Mouse (Mus musculus) forebrain, embryonic 14.5 days (tissue): Measurements from ENCODE around the gene Erc2. TPM values are rescaled to one million over a fixed set of nuclear protein-coding genes. Genes with fewer than 3 reads are reported as not detected.
A peak's percentile ranks its signal among the peaks of the same experiment; 100 is the strongest.

Experiments
- ATAC-seq: fragments of 200-750 bp; cut with Nextera tagmentation; 2 replicates; pipeline ENCODE4 v1.8.0; 2017; ENCODE audit warnings: mild to moderate bottlenecking, moderate library complexity
- DNase-seq: peaks from one replicate; pipeline ENCODE4 v3.0.0-alpha.2; 2015; ENCODE audit warnings: low spot score
- H3K27ac ChIP-seq: fragments of 300-500 bp; sonication (generic); 2 replicates; pipeline ENCODE4 v1.5.1; 2014; ENCODE audit warnings: low read depth, mild to moderate bottlenecking, control low read depth, low read length, moderate library complexity
- H3K27me3 ChIP-seq: fragments of 300-500 bp; sonication (generic); replicated peaks from 2 replicates; pipeline ENCODE4 v1.6.1; 2014; ENCODE audit warnings: low read length, control low read depth, mixed read lengths; ENCODE audit not compliant: control insufficient read depth, insufficient read depth
- H3K36me3 ChIP-seq: fragments of 300-500 bp; sonication (generic); 2 replicates; pipeline ENCODE4 v1.6.1; 2014; ENCODE audit warnings: low read length, control low read depth; ENCODE audit not compliant: control insufficient read depth, insufficient read depth
- H3K4me1 ChIP-seq: fragments of 300-500 bp; sonication (generic); 2 replicates; pipeline ENCODE4 v1.6.1; 2014; ENCODE audit warnings: antibody characterized with exemption, low read length, control low read depth; ENCODE audit not compliant: control insufficient read depth, insufficient read depth
- H3K4me2 ChIP-seq: fragments of 300-500 bp; sonication (generic); 2 replicates; pipeline ENCODE4 v1.6.1; 2014; ENCODE audit warnings: mild to moderate bottlenecking, control low read depth, low read length
- H3K4me3 ChIP-seq: fragments of 300-500 bp; sonication (generic); 2 replicates; pipeline ENCODE4 v1.5.1; 2014; ENCODE audit warnings: low read depth, low read length, control low read depth
- H3K9ac ChIP-seq: fragments of 300-500 bp; sonication (generic); 2 replicates; pipeline ENCODE4 v1.6.1; 2014; ENCODE audit warnings: mild to moderate bottlenecking, low read length, control low read depth, moderate library complexity
- H3K9me3 ChIP-seq: fragments of 300-500 bp; sonication (generic); replicated peaks from 2 replicates; pipeline ENCODE4 v1.6.1; 2016; ENCODE audit warnings: low read length, control low read depth, mixed read lengths; ENCODE audit not compliant: control insufficient read depth
- WGBS: fragments of 180-500 bp; shearing (Covaris S2); extraction: QIAGEN DNeasy Blood & Tissue Kit; methylation state at CpG from one replicate; pipeline ENCODE4 v1.1.7; 2014; 5-methylcytosine and 5-hydroxymethylcytosine counted together
- polyA plus RNA-seq: library from polyadenylated mRNA; unstranded; fragments of >200 nt; fragmentation: Nextera tagmentation; extraction: Ambion mirVana; gene quantifications from 2 replicates; pipeline ENCODE4 v1.2.1, GENCODE M21; 2014

Erc2 gene
- polyA plus RNA-seq, 1 experiment from 2014 or later = 40.6 TPM

GRCm38 (mm10) chr14:28240111-28240510 is 617.9 kb downstream of the Erc2 start:
- H3K36me3 ChIP-seq = no peaks in the 10 kb centered on the region
- peak; percentile 22 for DNase-seq
- H3K27ac ChIP-seq = no peak overlapping the region
- H3K9me3 ChIP-seq = no peaks in the 10 kb centered on the region
- WGBS = 10% methylated on average over 3 of the region's 3 CpGs
- ATAC-seq = no peak
- no peak overlapping the region for H3K4me3 ChIP-seq
- no peak overlapping the region for H3K9ac ChIP-seq
- H3K4me2 ChIP-seq = no peak overlapping the region
- H3K4me1 ChIP-seq = no peaks in the 10 kb centered on the region
- H3K27me3 ChIP-seq = 0 out of 2 replicates have a peak, but pooled peaks cover 3% of the 10 kb centered on the region

- H3K4me1 ChIP-seq = no peaks in the 10 kb centered on the region
- H3K9me3 ChIP-seq = no peaks in the 10 kb centered on the region
- ATAC-seq (no peak), DNase-seq (no peak)
- H3K36me3 ChIP-seq = no peaks in the 10 kb centered on the region
- H3K9ac ChIP-seq = no peak overlapping the region
- H3K4me3 ChIP-seq = no peak overlapping the region
- WGBS = 55% methylated on average over 3 of the region's 3 CpGs
- no peak overlapping the region for H3K4me2 ChIP-seq
- H3K27ac ChIP-seq = no peak overlapping the region
- H3K27me3 ChIP-seq = 0 out of 2 replicates have a peak, but pooled peaks cover 3% of the 10 kb centered on the region
Observed at GRCm38 (mm10) chr14:28242743-28243142, 620.5 kb downstream of the Erc2 start.

GRCm38 (mm10) chr14:28243474-28243873 is 621.2 kb downstream of the Erc2 start:
- 76% methylated on average over 4 of the region's 4 CpGs for WGBS
- H3K4me3 ChIP-seq = no peak overlapping the region
- no peaks in the 10 kb centered on the region for H3K9me3 ChIP-seq
- no peak overlapping the region for H3K27ac ChIP-seq
- H3K4me2 ChIP-seq = no peak overlapping the region
- H3K27me3 ChIP-seq = 0 out of 2 replicates have a peak, but pooled peaks cover 3% of the 10 kb centered on the region
- H3K4me1 ChIP-seq = no peaks in the 10 kb centered on the region
- ATAC-seq (no peak), DNase-seq (peak; percentile 42)
- no peaks in the 10 kb centered on the region for H3K36me3 ChIP-seq
- H3K9ac ChIP-seq = no peak overlapping the region

GRCm38 (mm10) chr14:28262706-28263105 is 640.5 kb downstream of the Erc2 start:
- DNase-seq (no peak), ATAC-seq (no peak)
- Histone ChIP-seq H3K9ac (no peak overlapping the region), H3K4me3 (no peak overlapping the region), H3K36me3 (no peaks in the 10 kb centered on the region), H3K27ac (no peak overlapping the region), H3K4me2 (no peak overlapping the region), H3K27me3 (no peaks in the 10 kb centered on the region), H3K9me3 (no peaks in the 10 kb centered on the region), H3K4me1 (no peaks in the 10 kb centered on the region)
- 58% methylated on average over 4 of the region's 4 CpGs for WGBS

- Histone ChIP-seq H3K4me1 (no peaks in the 10 kb centered on the region), H3K36me3 (no peaks in the 10 kb centered on the region), H3K4me3 (no peak overlapping the region), H3K9ac (no peak overlapping the region), H3K9me3 (no peaks in the 10 kb centered on the region), H3K4me2 (no peak overlapping the region), H3K27me3 (no peaks in the 10 kb centered on the region), H3K27ac (no peak overlapping the region)
- WGBS = 78% methylated on average over 2 of the region's 2 CpGs
- ATAC-seq (no peak), DNase-seq (no peak)
Observed at GRCm38 (mm10) chr14:28267367-28267766, 645.1 kb downstream of the Erc2 start.

- H3K9me3 ChIP-seq = no peaks in the 10 kb centered on the region
- no peak overlapping the region for H3K27ac ChIP-seq
- no peak overlapping the region for H3K9ac ChIP-seq
- H3K4me1 ChIP-seq = no peaks in the 10 kb centered on the region
- DNase-seq = no peak
- no peak overlapping the region for H3K4me2 ChIP-seq
- no peak overlapping the region for H3K4me3 ChIP-seq
- WGBS = 71% methylated on average over 8 of the region's 8 CpGs
- no peaks in the 10 kb centered on the region for H3K27me3 ChIP-seq
- ATAC-seq = no peak
- no peaks in the 10 kb centered on the region for H3K36me3 ChIP-seq
Observed at GRCm38 (mm10) chr14:28271846-28272245, 649.6 kb downstream of the Erc2 start.

GRCm38 (mm10) chr14:28273669-28274068 is 651.4 kb downstream of the Erc2 start:
- no peaks in the 10 kb centered on the region for H3K9me3 ChIP-seq
- no peak overlapping the region for H3K9ac ChIP-seq
- H3K4me2 ChIP-seq = no peak overlapping the region
- H3K27ac ChIP-seq = no peak overlapping the region
- ATAC-seq = no peak
- WGBS = 86% methylated on average over 1 of the region's 1 CpGs
- H3K4me3 ChIP-seq = no peak overlapping the region
- no peak for DNase-seq
- H3K4me1 ChIP-seq = no peaks in the 10 kb centered on the region
- no peaks in the 10 kb centered on the region for H3K36me3 ChIP-seq
- no peaks in the 10 kb centered on the region for H3K27me3 ChIP-seq

GRCm38 (mm10) chr14:28274826-28275225 is 652.6 kb downstream of the Erc2 start:
- Histone ChIP-seq H3K9me3 (no peaks in the 10 kb centered on the region), H3K4me2 (no peak overlapping the region), H3K4me1 (no peaks in the 10 kb centered on the region), H3K27me3 (no peaks in the 10 kb centered on the region), H3K36me3 (no peaks in the 10 kb centered on the region), H3K9ac (no peak overlapping the region), H3K27ac (no peak overlapping the region), H3K4me3 (no peak overlapping the region)
- WGBS = 37% methylated on average over 7 of the region's 7 CpGs
- no peak for DNase-seq
- no peak for ATAC-seq

GRCm38 (mm10) chr14:28278951-28279350 is 656.7 kb downstream of the Erc2 start:
- H3K4me1 ChIP-seq = no peaks in the 10 kb centered on the region
- DNase-seq = no peak
- no peaks in the 10 kb centered on the region for H3K9me3 ChIP-seq
- no peak for ATAC-seq
- H3K27ac ChIP-seq = no peak overlapping the region
- no peak overlapping the region for H3K4me3 ChIP-seq
- no peaks in the 10 kb centered on the region for H3K27me3 ChIP-seq
- no peak overlapping the region for H3K4me2 ChIP-seq
- no peak overlapping the region for H3K9ac ChIP-seq
- H3K36me3 ChIP-seq = no peaks in the 10 kb centered on the region
- 88% methylated on average over 6 of the region's 6 CpGs for WGBS
